Mouse (Mus musculus) brown adipose tissue, adult 24 weeks (tissue): Measurements from ENCODE around the gene Tnk1. TPM values are rescaled to one million over a fixed set of nuclear protein-coding genes. Genes with fewer than 3 reads are reported as not detected.

ENCODE experiments used
- H3K27ac ChIP-seq: fragments of 200-500 bp; replicated peaks from 2 replicates; pipeline ENCODE4 v1.5.1; 2012; ENCODE audit warnings: low read depth, mild to moderate bottlenecking, low read length
- H3K4me1 ChIP-seq: fragments of 200-500 bp; 2 replicates; pipeline ENCODE4 v1.6.1; 2012; ENCODE audit warnings: low read length, mixed read lengths; ENCODE audit not compliant: control insufficient read depth, insufficient read depth, insufficient read length
- H3K4me3 ChIP-seq: fragments of 200-500 bp; 2 replicates; pipeline ENCODE4 v1.5.1; 2012; ENCODE audit warnings: low read depth, mild to moderate bottlenecking, low read length, moderate library complexity; ENCODE audit not compliant: insufficient read depth
- polyA plus RNA-seq: library from polyadenylated mRNA; stranded (reverse); fragments of >200 nt; gene quantifications from 2 replicates; pipeline ENCODE4 v1.2.4, GENCODE M21; 2012; ENCODE audit not compliant: missing spikeins, insufficient read depth, insufficient read length

Tnk1 gene
- polyA plus RNA-seq, result not detected in 2 replicates

DNA sequence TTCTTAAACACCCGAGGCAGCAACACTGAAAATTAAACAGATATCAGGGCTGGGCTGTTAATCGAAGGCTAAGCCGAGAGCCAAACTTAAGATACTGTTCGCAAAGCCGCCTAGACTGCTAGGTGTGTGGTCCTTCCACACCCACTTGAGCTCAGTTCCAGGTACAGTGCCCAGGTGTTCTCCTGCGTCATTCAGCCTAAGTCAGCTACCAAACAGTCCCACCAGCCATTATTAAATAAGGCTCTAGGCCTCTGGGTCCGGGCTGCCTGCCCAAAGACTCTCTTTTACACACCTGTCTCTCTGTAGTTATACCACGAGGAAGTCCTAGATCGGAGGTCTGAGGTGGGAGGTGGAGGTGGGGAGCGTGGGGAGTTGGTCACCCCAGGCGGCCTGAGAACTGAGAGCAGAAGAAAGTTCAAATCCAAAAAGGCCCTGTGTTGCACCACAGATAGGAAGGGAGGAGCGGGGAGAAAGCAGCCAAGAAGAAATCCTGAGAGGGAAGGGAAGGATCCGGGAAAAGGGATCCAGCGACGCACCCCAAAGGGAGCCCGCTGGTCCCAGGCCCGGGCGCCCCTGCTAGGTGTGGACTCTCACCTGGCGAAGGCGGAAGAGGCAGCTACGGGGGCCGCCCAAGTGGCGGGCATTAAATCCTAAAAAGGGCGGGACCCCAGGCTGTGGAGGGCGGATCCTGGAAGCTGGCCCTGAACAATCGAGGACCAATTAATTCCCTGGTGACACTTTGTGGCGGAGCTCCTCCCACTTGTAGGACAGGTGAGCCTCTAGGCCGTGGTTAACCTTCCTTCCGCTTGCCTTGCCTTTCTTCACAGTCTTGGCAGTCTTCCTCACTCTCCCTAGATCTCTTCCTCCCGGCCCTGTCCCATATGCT is at the start of gene Tnk1:
Gene Tnk1 (minus strand): TSS at position 618 of the 886 bp plus-strand sequence.
- H3K4me3 ChIP-seq, result no peak within 1 kb of the TSS
- H3K4me1 ChIP-seq, result peaks cover 5% of the 10 kb centered on the region
- no peak within 1 kb of the TSS for H3K27ac ChIP-seq

- no peak overlapping the region for H3K27ac ChIP-seq
- H3K4me1 ChIP-seq, result peaks cover 8% of the 10 kb centered on the region; the same call in 1 of the 2 replicates
Measured at GRCm38 (mm10) chr11:69904311-69904710, 45.8 kb upstream of the Tnk1 start.

DNA sequence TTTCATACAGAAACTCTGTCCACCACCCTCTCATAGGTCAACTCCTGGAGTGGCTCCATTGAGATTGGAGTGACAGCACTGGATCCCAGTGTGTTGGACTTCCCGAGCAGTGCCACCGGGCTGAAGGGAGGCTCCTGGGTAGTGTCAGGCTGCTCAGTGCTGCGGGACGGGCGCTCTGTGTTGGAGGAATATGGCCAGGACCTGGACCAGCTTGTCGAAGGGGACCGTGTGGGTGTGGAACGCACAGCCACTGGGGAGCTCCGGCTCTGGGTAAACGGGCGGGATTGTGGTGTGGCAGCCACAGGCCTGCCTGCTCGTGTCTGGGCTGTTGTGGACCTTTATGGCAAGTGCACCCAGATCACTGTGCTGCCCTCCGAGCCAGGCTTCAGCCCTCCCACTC is 44.4 kb upstream of the Tnk1 start:
- no peak overlapping the region for H3K4me3 ChIP-seq
- no peak overlapping the region for H3K27ac ChIP-seq
- H3K4me1 ChIP-seq, result peaks cover 8% of the 10 kb centered on the region; the same call in 1 of the 2 replicates

More at GRCm38 (mm10) chr11:69904311-69904710, 45.8 kb upstream of the Tnk1 start:
- no peak overlapping the region for H3K4me3 ChIP-seq

DNA sequence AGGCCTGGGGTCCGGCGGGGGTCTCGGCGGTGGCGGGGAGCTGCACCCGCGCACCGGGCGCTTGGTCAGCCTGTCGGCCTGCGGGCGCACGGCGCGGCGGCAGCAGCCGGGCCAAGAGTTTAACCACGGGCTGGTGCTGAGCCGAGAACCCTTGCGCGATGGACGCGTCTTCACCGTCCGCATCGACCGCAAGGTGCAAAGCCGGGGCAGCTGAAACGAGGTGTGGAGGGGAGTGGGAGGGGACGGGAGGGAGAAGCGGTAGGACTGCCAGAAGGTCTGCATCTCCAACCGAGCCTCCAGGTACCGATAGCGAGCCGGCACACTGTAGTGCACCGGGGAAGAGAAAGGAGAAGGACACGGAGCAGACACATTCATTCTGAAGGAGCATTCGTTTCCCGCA is 43.5 kb upstream of the Tnk1 start:
- Histone ChIP-seq H3K4me3 (peak overlapping the region; percentile 66), H3K27ac (no peak overlapping the region), H3K4me1 (peaks cover 8% of the 10 kb centered on the region; the same call in 1 of the 2 replicates)

GRCm38 (mm10) chr11:69901406-69901846 is 42.9 kb upstream of the Tnk1 start:
- H3K4me3 ChIP-seq, result peak overlapping the region; percentile 67
- peak overlapping the region; percentile 93 for H3K27ac ChIP-seq
- peaks cover 8% of the 10 kb centered on the region; the same call in 1 of the 2 replicates for H3K4me1 ChIP-seq

GRCm38 (mm10) chr11:69900471-69901405 is 42.2 kb upstream of the Tnk1 start, which contains the start of the genes 2810408A11Rik and Neurl4:
Gene 2810408A11Rik (minus strand): TSS chr11:69900987.
Gene Neurl4 (plus strand): TSS chr11:69901072.
- Histone ChIP-seq H3K4me3 (peak within 1 kb of the TSS; percentile 67), H3K4me1 (peaks cover 8% of the 10 kb centered on the region; the same call in 1 of the 2 replicates), H3K27ac (peak within 1 kb of the TSS; percentile 93)

DNA sequence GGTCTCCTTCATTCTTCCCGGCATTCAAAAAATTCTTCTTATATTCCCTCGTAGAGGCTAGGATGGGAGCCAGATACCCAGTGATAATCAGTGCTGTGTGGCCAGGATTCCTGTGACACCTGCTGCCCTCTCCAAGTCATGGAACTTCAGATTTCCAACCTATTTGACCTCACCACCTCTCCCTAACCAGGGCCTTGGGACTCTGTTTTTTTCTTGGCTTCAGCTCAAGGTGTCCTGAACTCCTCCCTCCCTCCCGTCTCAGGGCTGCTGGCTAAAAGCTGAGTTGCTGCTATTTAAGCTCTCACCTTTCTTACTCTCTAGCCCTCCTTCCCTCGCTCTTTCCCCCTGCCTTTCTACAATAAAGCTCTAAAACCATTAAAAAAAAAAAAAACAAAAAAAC is 41.3 kb upstream of the Tnk1 start:
- H3K4me3 ChIP-seq, result no peak overlapping the region
- H3K27ac ChIP-seq, result no peak overlapping the region

GRCm38 (mm10) chr11:69895291-69895690 is 36.8 kb upstream of the Tnk1 start, which contains the start of gene Acap1:
Gene Acap1 (minus strand): TSS chr11:69895539.
- Histone ChIP-seq H3K27ac (no peak within 1 kb of the TSS), H3K4me1 (peaks cover under 1% of the 10 kb centered on the region; the same call in 1 of the 2 replicates), H3K4me3 (no peak within 1 kb of the TSS)

More for the DNA sequence above, 41.3 kb upstream of the Tnk1 start:
- peaks cover 8% of the 10 kb centered on the region; the same call in 1 of the 2 replicates for H3K4me1 ChIP-seq

- Histone ChIP-seq H3K4me1 (no peaks in the 10 kb centered on the region), H3K27ac (no peak overlapping the region), H3K4me3 (no peak overlapping the region)
Measured at GRCm38 (mm10) chr11:69894671-69895070, 36.1 kb upstream of the Tnk1 start.

DNA sequence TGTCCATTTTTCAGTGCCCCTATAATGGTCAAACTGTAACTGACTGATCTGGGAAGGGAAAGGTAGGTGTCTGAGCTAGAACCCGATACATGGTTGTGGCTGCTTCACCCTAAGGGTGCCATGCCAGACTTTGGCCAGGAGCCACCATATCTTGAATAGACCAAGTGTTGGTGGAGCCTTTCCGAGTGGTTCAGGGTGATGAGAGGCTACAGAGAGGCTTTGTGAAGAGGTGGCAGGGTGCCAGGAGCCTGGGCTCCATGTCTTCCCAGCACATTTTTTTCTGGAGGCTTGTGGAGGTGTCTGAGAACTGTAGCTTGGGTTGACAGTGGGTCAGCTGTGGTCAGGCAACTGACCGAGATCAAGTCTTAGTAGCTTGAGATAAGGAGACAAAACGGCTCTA is 33.0 kb upstream of the Tnk1 start:
- no peak overlapping the region for H3K27ac ChIP-seq
- H3K4me3 ChIP-seq, result no peak overlapping the region

DNA sequence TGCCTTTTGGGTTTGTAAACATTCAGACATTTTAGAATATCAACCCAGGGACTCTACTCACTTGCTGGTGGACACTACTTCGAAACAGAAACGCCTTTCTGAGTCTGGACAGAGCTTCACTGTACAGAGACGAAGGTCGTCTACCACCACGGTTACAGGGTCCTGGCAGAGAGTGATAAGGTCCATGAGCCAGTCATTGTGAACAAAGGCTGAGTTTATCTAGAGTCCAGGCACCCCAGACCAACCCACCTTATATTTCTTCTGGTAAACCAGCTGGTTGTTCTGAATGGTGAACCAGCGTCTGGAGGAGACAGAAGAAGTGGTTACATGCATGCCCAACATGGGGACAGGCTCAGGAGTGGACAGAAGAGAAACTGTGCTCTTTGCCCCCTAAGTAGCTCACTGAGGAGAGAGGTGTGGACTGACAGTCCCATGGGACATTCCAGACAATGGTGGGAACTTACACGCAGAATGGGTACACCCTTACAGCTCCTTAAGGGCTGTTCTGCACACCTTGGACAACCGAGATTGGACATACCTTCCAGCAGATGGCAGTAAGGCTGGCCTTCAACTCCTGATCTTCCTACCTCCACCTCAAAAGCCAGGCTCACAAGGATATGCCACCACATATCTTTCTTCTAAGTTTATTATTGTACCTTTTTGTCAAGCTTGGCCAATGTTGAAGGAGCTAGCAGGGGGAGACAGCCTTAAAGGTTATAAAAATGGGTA is 28.5 kb upstream of the Tnk1 start:
- Histone ChIP-seq H3K27ac (peak overlapping the region; percentile 59), H3K4me1 (peaks cover 5% of the 10 kb centered on the region), H3K4me3 (0 out of 2 replicates have a peak overlapping the region, but pooled peaks have one; percentile 13)

More for the DNA sequence above, 33.0 kb upstream of the Tnk1 start:
- no peaks in the 10 kb centered on the region for H3K4me1 ChIP-seq

- H3K4me1 ChIP-seq, result peaks cover 5% of the 10 kb centered on the region
- peak overlapping the region; percentile 49 for H3K4me3 ChIP-seq
- H3K27ac ChIP-seq, result peak overlapping the region; percentile 85
Measured at GRCm38 (mm10) chr11:69884663-69885062, 26.1 kb upstream of the Tnk1 start.

GRCm38 (mm10) chr11:69884240-69884639 is 25.7 kb upstream of the Tnk1 start:
- peaks cover 8% of the 10 kb centered on the region for H3K4me1 ChIP-seq
- H3K4me3 ChIP-seq, result peak overlapping the region; percentile 49
- H3K27ac ChIP-seq, result peak overlapping the region; percentile 85

- H3K4me3 ChIP-seq, result no peak overlapping the region
- H3K27ac ChIP-seq, result peak overlapping the region; percentile 85
Measured at GRCm38 (mm10) chr11:69883527-69884151, 25.1 kb upstream of the Tnk1 start.

More at GRCm38 (mm10) chr11:69883527-69884151, 25.1 kb upstream of the Tnk1 start:
- peaks cover 8% of the 10 kb centered on the region for H3K4me1 ChIP-seq
